Mouse (Mus musculus) colon, adult 2 months (tissue): ENCODE results near the gene Fbxw25. TPM values are rescaled to one million over a fixed set of nuclear protein-coding genes. Genes with fewer than 3 reads are reported as not detected.

Experiments used
- polyA plus RNA-seq: library from polyadenylated mRNA; depleted of rRNA; stranded (reverse); fragments of >200 nt; gene quantifications from 2 replicates; pipeline ENCODE4 v1.2.3, GENCODE M21; 2012; rRNA removed

Fbxw25 gene
- not detected in 2 replicates for polyA plus RNA-seq

GRCm38 (mm10) chr9:109664552-109664951 is at the start of gene Fbxw25:
TSS of gene Fbxw25 (minus strand) at chr9:109664652.

GRCm38 (mm10) chr9:109702600-109702999 is 38.1 kb upstream of the Fbxw25 start, which contains the start of gene Fbxw18:
TSS of gene Fbxw18 (minus strand) at chr9:109702700.

GRCm38 (mm10) chr9:109625957-109626356 is 38.5 kb downstream of the Fbxw25 start, which contains the start of gene Fbxw24:
TSS of gene Fbxw24 (minus strand) at chr9:109626057.

Other genes starting within 250 kb of the Fbxw25 start
- gene Fbxw16, start 215.5 kb downstream of the Fbxw25 start, polyA plus RNA-seq = not detected in 2 replicates
- gene Fbxw19, start 168.8 kb downstream of the Fbxw25 start, polyA plus RNA-seq = not detected in 2 replicates
- gene Fbxw15, start 96.4 kb downstream of the Fbxw25 start, polyA plus RNA-seq = not detected in 2 replicates
- gene Fbxw24, start 38.6 kb downstream of the Fbxw25 start, polyA plus RNA-seq = 0.09 and 0.12 TPM in 2 replicates
- gene Fbxw18, start 38.0 kb upstream of the Fbxw25 start, polyA plus RNA-seq = not detected in 2 replicates
- not detected in 2 replicates for gene Fbxw26, start 81.4 kb upstream of the Fbxw25 start, polyA plus RNA-seq
- gene Fbxw27, start 126.0 kb upstream of the Fbxw25 start, polyA plus RNA-seq = not detected in 2 replicates
- gene Spink8, start 147.6 kb upstream of the Fbxw25 start, polyA plus RNA-seq = 0.28 TPM in 1 of 2 replicates, not detected in the other
- gene Nme6, start 168.1 kb upstream of the Fbxw25 start, polyA plus RNA-seq = 18.8 and 19.6 TPM in 2 replicates
- gene Camp, start 185.0 kb upstream of the Fbxw25 start, polyA plus RNA-seq = 0.28 TPM in 1 of 2 replicates, not detected in the other
- 14.0 and 16.8 TPM in 2 replicates for gene Cdc25a, start 210.9 kb upstream of the Fbxw25 start, polyA plus RNA-seq